Mouse (Mus musculus) limb, embryonic 14.5 days (tissue): Measurements from ENCODE around the gene Chka. TPM values are rescaled to one million over a fixed set of nuclear protein-coding genes. Genes with fewer than 3 reads are reported as not detected.

Experiments used
- ATAC-seq: fragments of 200-750 bp; cut with Nextera tagmentation; 2 replicates; pipeline ENCODE4 v1.8.0; 2017; ENCODE audit warnings: low read depth, moderate number of reproducible peaks, moderate TSS enrichment; ENCODE audit not compliant: low FRiP score
- DNase-seq: peaks from one replicate; pipeline ENCODE4 v3.0.0-alpha.2; 2015; ENCODE audit warnings: low spot score
- H3K27ac ChIP-seq: fragments of 300-500 bp; sonication (generic); replicated peaks from 2 replicates; pipeline ENCODE4 v1.5.1; 2014; ENCODE audit warnings: low read depth, mild to moderate bottlenecking, low read length, moderate library complexity, mixed read lengths
- H3K27me3 ChIP-seq: fragments of 300-500 bp; sonication (generic); 2 replicates; pipeline ENCODE4 v1.6.1; 2014; ENCODE audit warnings: low read length, mixed read lengths; ENCODE audit not compliant: control insufficient read depth, insufficient read depth
- H3K36me3 ChIP-seq: fragments of 300-500 bp; sonication (generic); 2 replicates; pipeline ENCODE4 v1.6.1; 2014; ENCODE audit warnings: mild to moderate bottlenecking, low read length, moderate library complexity, mixed read lengths; ENCODE audit not compliant: control insufficient read depth, insufficient read depth
- H3K4me1 ChIP-seq: fragments of 300-500 bp; sonication (generic); 2 replicates; pipeline ENCODE4 v1.6.1; 2014; ENCODE audit warnings: antibody characterized with exemption, low read length, mixed read lengths; ENCODE audit not compliant: control insufficient read depth, insufficient read depth
- H3K4me2 ChIP-seq: fragments of 300-500 bp; sonication (generic); replicated peaks from 2 replicates; pipeline ENCODE4 v1.6.1; 2014; ENCODE audit warnings: low read depth, mild to moderate bottlenecking, low read length, moderate library complexity; ENCODE audit not compliant: severe bottlenecking
- H3K4me3 ChIP-seq: fragments of 300-500 bp; sonication (generic); replicated peaks from 2 replicates; pipeline ENCODE4 v1.5.1; 2014; ENCODE audit warnings: low read length
- H3K9ac ChIP-seq: fragments of 300-500 bp; sonication (generic); 2 replicates; pipeline ENCODE4 v1.6.1; 2014; ENCODE audit warnings: mild to moderate bottlenecking, low read depth, low read length, moderate library complexity; ENCODE audit not compliant: severe bottlenecking
- H3K9me3 ChIP-seq: fragments of 300-500 bp; sonication (generic); 2 replicates; pipeline ENCODE4 v1.6.1; 2016; ENCODE audit warnings: low read length; ENCODE audit not compliant: control insufficient read depth
- POLR2A ChIP-seq: fragments of 200-500 bp; IDR thresholded peaks from 2 replicates; pipeline ENCODE4 v1.8.0; 2012; ENCODE audit warnings: inconsistent platforms, mild to moderate bottlenecking, moderate library complexity, borderline replicate concordance; ENCODE audit not compliant: insufficient read depth, insufficient read length; ENCODE audit errors: extremely low read depth
- WGBS: fragments of 180-500 bp; shearing (Covaris S2); extraction: QIAGEN DNeasy Blood & Tissue Kit; methylation state at CpG from one replicate; pipeline ENCODE4 v1.1.7; 2014; 5-methylcytosine and 5-hydroxymethylcytosine counted together
- polyA plus RNA-seq, 2 experiments: library from polyadenylated mRNA; depleted of rRNA in 1 of 2; stranded (reverse) in 1 of 2; unstranded in 1 of 2; fragments of >200 nt; fragmentation: Nextera tagmentation in 1 of 2; extraction: Ambion mirVana in 1 of 2; gene quantifications; 2 replicates each; pipeline versions ENCODE4 v1.2.1 to v1.2.3; 2012 to 2014

Chka gene
- polyA plus RNA-seq, 2 experiments: 32.7 to 65.4 TPM

GRCm38 (mm10) chr19:3935032-3935895 lies 83.7 kb downstream of the Chka start, which contains the start of gene Unc93b1:
TSS of gene Unc93b1 (plus strand) at chr19:3935186.
- peak within 1 kb of the TSS; percentile 47 for H3K4me3 ChIP-seq
- no peaks in the 10 kb centered on the region for H3K36me3 ChIP-seq
- H3K9me3 ChIP-seq: no peaks in the 10 kb centered on the region
- H3K4me1 ChIP-seq: peaks cover 11% of the 10 kb centered on the region; the same call in 1 of the 2 replicates
- peak; percentile 85 for ATAC-seq
- 6% methylated on average over 41 of the region's 42 CpGs for WGBS
- H3K27me3 ChIP-seq: no peaks in the 10 kb centered on the region
- H3K4me2 ChIP-seq: peak within 1 kb of the TSS; percentile 88
- TF ChIP-seq POLR2A: no peak
- peak within 1 kb of the TSS; percentile 56 for H3K9ac ChIP-seq
- H3K27ac ChIP-seq: no peak within 1 kb of the TSS
- peak; percentile 68 for DNase-seq

GRCm38 (mm10) chr19:3935896-3936850 lies 84.6 kb downstream of the Chka start:
- Histone ChIP-seq H3K4me1 (peaks cover 11% of the 10 kb centered on the region; the same call in 1 of the 2 replicates), H3K9ac (peak overlapping the region; percentile 56), H3K4me3 (peak overlapping the region; percentile 47), H3K36me3 (no peaks in the 10 kb centered on the region), H3K4me2 (peak overlapping the region; percentile 88), H3K27me3 (no peaks in the 10 kb centered on the region), H3K9me3 (no peaks in the 10 kb centered on the region), H3K27ac (no peak overlapping the region)
- 7% methylated on average over 22 of the region's 22 CpGs for WGBS
- DNase-seq (peak; percentile 29), ATAC-seq (no peak)
- TF ChIP-seq POLR2A: no peak

GRCm38 (mm10) chr19:3942315-3942714 lies 90.7 kb downstream of the Chka start:
- WGBS: 85% methylated on average over 7 of the region's 7 CpGs

GRCm38 (mm10) chr19:3942986-3943735 lies 91.6 kb downstream of the Chka start:
- 0 out of 2 replicates have a peak overlapping the region, but pooled peaks have one; percentile 8 for H3K4me2 ChIP-seq
- no peak overlapping the region for H3K4me3 ChIP-seq
- no peaks in the 10 kb centered on the region for H3K9me3 ChIP-seq
- WGBS: 19% methylated on average over 27 of the region's 27 CpGs
- H3K9ac ChIP-seq: no peak overlapping the region
- DNase-seq (no peak), ATAC-seq (no peak)
- H3K36me3 ChIP-seq: no peaks in the 10 kb centered on the region
- H3K4me1 ChIP-seq: peaks cover 4% of the 10 kb centered on the region; the same call in 1 of the 2 replicates
- no peaks in the 10 kb centered on the region for H3K27me3 ChIP-seq
- H3K27ac ChIP-seq: no peak overlapping the region
- no peak for TF ChIP-seq POLR2A

More at GRCm38 (mm10) chr19:3942315-3942714, 90.7 kb downstream of the Chka start:
- no peak for TF ChIP-seq POLR2A
- H3K9ac ChIP-seq: no peak overlapping the region
- H3K4me1 ChIP-seq: peaks cover 4% of the 10 kb centered on the region; the same call in 1 of the 2 replicates
- H3K36me3 ChIP-seq: no peaks in the 10 kb centered on the region
- no peak overlapping the region for H3K4me3 ChIP-seq
- H3K9me3 ChIP-seq: no peaks in the 10 kb centered on the region
- no peak overlapping the region for H3K4me2 ChIP-seq
- ATAC-seq (no peak), DNase-seq (no peak)
- no peak overlapping the region for H3K27ac ChIP-seq
- H3K27me3 ChIP-seq: no peaks in the 10 kb centered on the region

Other genes starting within 250 kb of the Chka start
- gene Lrp5, start 165.2 kb upstream of the Chka start, polyA plus RNA-seq (2012; rRNA removed): 36.3 and 48.4 TPM in 2 replicates
- gene Lrp5, start 165.2 kb upstream of the Chka start, polyA plus RNA-seq (2014; fragmentation: Nextera tagmentation; extraction: Ambion mirVana): 9.5 and 9.8 TPM in 2 replicates
- gene 1810055G02Rik, start 143.5 kb upstream of the Chka start, polyA plus RNA-seq (2012; rRNA removed): 76.0 and 94.1 TPM in 2 replicates
- 56.4 and 56.9 TPM in 2 replicates for gene 1810055G02Rik, start 143.5 kb upstream of the Chka start, polyA plus RNA-seq (2014; fragmentation: Nextera tagmentation; extraction: Ambion mirVana)
- gene Kmt5b, start 84.4 kb upstream of the Chka start, polyA plus RNA-seq (2012; rRNA removed): 36.5 TPM in 2 replicates
- gene Kmt5b, start 84.4 kb upstream of the Chka start, polyA plus RNA-seq (2014; fragmentation: Nextera tagmentation; extraction: Ambion mirVana): 25.2 and 31.8 TPM in 2 replicates
- 145 and 191 TPM in 2 replicates for gene Tcirg1, start 55.4 kb downstream of the Chka start, polyA plus RNA-seq (2012; rRNA removed)
- 36.8 and 37.8 TPM in 2 replicates for gene Tcirg1, start 55.4 kb downstream of the Chka start, polyA plus RNA-seq (2014; fragmentation: Nextera tagmentation; extraction: Ambion mirVana)
- 186 and 202 TPM in 2 replicates for gene Ndufs8, start 61.0 kb downstream of the Chka start, polyA plus RNA-seq (2012; rRNA removed)
- gene Ndufs8, start 61.0 kb downstream of the Chka start, polyA plus RNA-seq (2014; fragmentation: Nextera tagmentation; extraction: Ambion mirVana): 314 and 322 TPM in 2 replicates
- 1.8 and 1.9 TPM in 2 replicates for gene Aldh3b1, start 78.0 kb downstream of the Chka start, polyA plus RNA-seq (2012; rRNA removed)
- 2.6 and 2.9 TPM in 2 replicates for gene Aldh3b1, start 78.0 kb downstream of the Chka start, polyA plus RNA-seq (2014; fragmentation: Nextera tagmentation; extraction: Ambion mirVana)
- gene Unc93b1, start 83.4 kb downstream of the Chka start, polyA plus RNA-seq (2012; rRNA removed): 33.3 and 40.7 TPM in 2 replicates
- gene Unc93b1, start 83.4 kb downstream of the Chka start, polyA plus RNA-seq (2014; fragmentation: Nextera tagmentation; extraction: Ambion mirVana): 21.9 and 23.3 TPM in 2 replicates
- 0.32 and 0.52 TPM in 2 replicates for gene Aldh3b3, start 106.9 kb downstream of the Chka start, polyA plus RNA-seq (2012; rRNA removed)
- 0.33 and 0.39 TPM in 2 replicates for gene Aldh3b3, start 106.9 kb downstream of the Chka start, polyA plus RNA-seq (2014; fragmentation: Nextera tagmentation; extraction: Ambion mirVana)
- gene Aldh3b2, start 120.6 kb downstream of the Chka start, polyA plus RNA-seq (2012; rRNA removed): 10.7 and 14.5 TPM in 2 replicates
- gene Aldh3b2, start 120.6 kb downstream of the Chka start, polyA plus RNA-seq (2014; fragmentation: Nextera tagmentation; extraction: Ambion mirVana): 28.1 and 30.3 TPM in 2 replicates
- gene Acy3, start 134.8 kb downstream of the Chka start, polyA plus RNA-seq (2012; rRNA removed): 9.4 and 12.8 TPM in 2 replicates
- gene Acy3, start 134.8 kb downstream of the Chka start, polyA plus RNA-seq (2014; fragmentation: Nextera tagmentation; extraction: Ambion mirVana): 6.7 and 9.2 TPM in 2 replicates
- gene Tbx10, start 141.0 kb downstream of the Chka start, polyA plus RNA-seq (2012; rRNA removed): 0.08 and 0.12 TPM in 2 replicates
- gene Tbx10, start 141.0 kb downstream of the Chka start, polyA plus RNA-seq (2014; fragmentation: Nextera tagmentation; extraction: Ambion mirVana): 0.28 TPM in 1 of 2 replicates, not detected in the other
- gene Nudt8, start 148.8 kb downstream of the Chka start, polyA plus RNA-seq (2012; rRNA removed): 18.3 and 21.0 TPM in 2 replicates
- gene Nudt8, start 148.8 kb downstream of the Chka start, polyA plus RNA-seq (2014; fragmentation: Nextera tagmentation; extraction: Ambion mirVana): 35.8 and 38.9 TPM in 2 replicates
- gene Gm49405, start 148.9 kb downstream of the Chka start, polyA plus RNA-seq (2012; rRNA removed): 7.0 and 8.0 TPM in 2 replicates
- gene Gm49405, start 148.9 kb downstream of the Chka start, polyA plus RNA-seq (2014; fragmentation: Nextera tagmentation; extraction: Ambion mirVana): 2.3 and 3.3 TPM in 2 replicates
- 19.6 and 22.4 TPM in 2 replicates for gene Doc2g, start 151.5 kb downstream of the Chka start, polyA plus RNA-seq (2012; rRNA removed)
- gene Doc2g, start 151.5 kb downstream of the Chka start, polyA plus RNA-seq (2014; fragmentation: Nextera tagmentation; extraction: Ambion mirVana): 3.4 and 3.9 TPM in 2 replicates
- gene Ndufv1, start 161.0 kb downstream of the Chka start, polyA plus RNA-seq (2012; rRNA removed): 141 and 157 TPM in 2 replicates
- gene Ndufv1, start 161.0 kb downstream of the Chka start, polyA plus RNA-seq (2014; fragmentation: Nextera tagmentation; extraction: Ambion mirVana): 193 and 194 TPM in 2 replicates
- gene Gstp1, start 186.2 kb downstream of the Chka start, polyA plus RNA-seq (2012; rRNA removed): 291 and 325 TPM in 2 replicates
- 508 and 540 TPM in 2 replicates for gene Gstp1, start 186.2 kb downstream of the Chka start, polyA plus RNA-seq (2014; fragmentation: Nextera tagmentation; extraction: Ambion mirVana)
- 10.7 and 10.8 TPM in 2 replicates for gene Gstp2, start 194.2 kb downstream of the Chka start, polyA plus RNA-seq (2012; rRNA removed)
- gene Gstp2, start 194.2 kb downstream of the Chka start, polyA plus RNA-seq (2014; fragmentation: Nextera tagmentation; extraction: Ambion mirVana): 0.87 and 1.7 TPM in 2 replicates
- gene Gstp3, start 207.8 kb downstream of the Chka start, polyA plus RNA-seq (2012; rRNA removed): 0.63 and 0.69 TPM in 2 replicates
- gene Gstp3, start 207.8 kb downstream of the Chka start, polyA plus RNA-seq (2014; fragmentation: Nextera tagmentation; extraction: Ambion mirVana): 0.41 and 0.47 TPM in 2 replicates
- not detected in 2 replicates for gene Cabp2, start 229.8 kb downstream of the Chka start, polyA plus RNA-seq (2012; rRNA removed)
- not detected in 2 replicates for gene Cabp2, start 229.8 kb downstream of the Chka start, polyA plus RNA-seq (2014; fragmentation: Nextera tagmentation; extraction: Ambion mirVana)
- gene Cdk2ap2, start 245.4 kb downstream of the Chka start, polyA plus RNA-seq (2012; rRNA removed): 45.2 and 52.1 TPM in 2 replicates
- gene Cdk2ap2, start 245.4 kb downstream of the Chka start, polyA plus RNA-seq (2014; fragmentation: Nextera tagmentation; extraction: Ambion mirVana): 67.0 and 67.6 TPM in 2 replicates
- gene Pitpnm1, start 248.2 kb downstream of the Chka start, polyA plus RNA-seq (2012; rRNA removed): 16.2 and 20.8 TPM in 2 replicates
- gene Pitpnm1, start 248.2 kb downstream of the Chka start, polyA plus RNA-seq (2014; fragmentation: Nextera tagmentation; extraction: Ambion mirVana): 4.5 and 6.7 TPM in 2 replicates